Mouse (Mus musculus) thymus, postnatal 25 days (tissue): ENCODE measurements around the gene Cwc25.
"Not testable (repeated sequence)": the region's sequence is repeated elsewhere in the genome, so short reads cannot be mapped to it uniquely, and the experiment has no call there.

Experiments
- DNase-seq: peaks from one replicate; pipeline ENCODE4 v3.0.0; 2022

The Cwc25 gene

DNA sequence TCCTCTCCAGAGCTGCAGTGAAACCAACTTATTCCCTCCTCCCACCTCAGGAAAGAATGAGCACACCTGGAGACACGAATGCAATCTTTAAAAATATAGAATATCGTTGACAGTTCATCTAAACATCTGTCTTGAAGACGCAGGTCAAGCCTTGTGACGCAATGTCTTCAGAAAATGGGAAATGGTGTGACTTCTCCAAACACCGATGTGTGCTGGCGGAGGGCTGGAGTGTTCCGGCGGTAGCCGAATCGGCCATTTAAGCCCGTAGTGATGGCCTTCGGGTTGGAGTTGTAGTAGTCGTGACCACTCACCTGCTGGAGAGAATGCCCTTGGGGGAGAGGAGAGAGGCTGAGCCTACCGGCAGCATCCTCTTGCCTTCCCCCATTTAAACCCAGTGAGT is 5.1 kb upstream of the Cwc25 start:
- DNase-seq: no peak

DNA sequence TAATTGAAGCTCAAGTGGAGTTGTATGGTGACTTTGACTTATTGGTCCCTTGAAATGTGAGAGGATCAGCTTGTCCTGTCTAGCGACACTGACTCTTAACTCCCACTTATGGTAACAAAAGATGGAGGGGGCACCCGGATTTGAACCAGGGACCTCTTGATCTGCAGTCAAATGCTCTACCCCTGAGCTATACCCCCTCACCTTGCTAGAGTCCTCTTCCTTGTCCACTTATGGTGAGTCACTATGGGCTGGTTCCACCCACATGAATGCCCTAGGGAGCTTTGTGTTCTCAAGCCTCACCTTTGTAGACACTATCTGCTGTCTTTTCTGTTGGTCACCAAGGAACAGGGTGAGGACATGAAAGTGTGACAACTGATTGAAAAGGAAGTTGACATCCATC is 3.3 kb upstream of the Cwc25 start:
- DNase-seq: no peak

DNA sequence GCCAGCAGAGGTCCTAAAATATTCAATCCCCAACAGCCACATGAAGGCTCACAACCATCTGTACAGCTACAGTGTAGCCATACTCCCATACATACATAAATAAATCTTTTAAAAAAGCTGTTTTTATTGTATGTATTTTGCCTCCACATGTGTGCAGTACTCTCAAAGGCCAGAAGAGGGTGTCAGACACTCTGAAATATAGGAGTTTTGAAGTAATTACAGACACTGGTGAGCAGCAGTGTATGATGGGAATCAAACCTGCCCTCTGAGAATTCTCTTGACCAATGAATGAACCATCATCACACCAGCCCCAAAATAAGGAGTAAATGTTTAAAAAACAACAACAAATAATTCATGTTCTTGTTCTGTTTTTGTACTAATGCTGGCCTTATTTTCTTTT is 4.7 kb downstream of the Cwc25 start:
- DNase-seq: no peak

DNA sequence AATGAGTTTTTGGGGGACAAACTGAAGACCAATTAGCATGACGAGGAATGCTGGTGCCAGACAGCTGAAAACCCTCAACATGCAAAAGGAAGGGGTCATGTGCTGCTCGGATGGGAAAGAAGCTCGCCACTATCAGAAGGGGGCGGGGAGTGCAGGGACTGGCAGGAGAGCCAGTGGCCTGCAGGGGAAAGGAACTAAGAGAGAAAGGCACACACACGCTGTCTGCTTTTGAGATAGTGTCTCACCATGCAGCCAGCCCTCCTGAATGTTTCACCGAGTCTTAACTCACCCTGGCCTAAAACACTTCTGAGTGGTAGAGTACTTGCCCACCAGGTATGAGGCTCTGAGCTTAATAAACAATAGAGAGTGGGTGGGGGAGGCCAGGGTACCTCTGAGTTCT is 7.4 kb downstream of the Cwc25 start:
- DNase-seq: no peak

DNA sequence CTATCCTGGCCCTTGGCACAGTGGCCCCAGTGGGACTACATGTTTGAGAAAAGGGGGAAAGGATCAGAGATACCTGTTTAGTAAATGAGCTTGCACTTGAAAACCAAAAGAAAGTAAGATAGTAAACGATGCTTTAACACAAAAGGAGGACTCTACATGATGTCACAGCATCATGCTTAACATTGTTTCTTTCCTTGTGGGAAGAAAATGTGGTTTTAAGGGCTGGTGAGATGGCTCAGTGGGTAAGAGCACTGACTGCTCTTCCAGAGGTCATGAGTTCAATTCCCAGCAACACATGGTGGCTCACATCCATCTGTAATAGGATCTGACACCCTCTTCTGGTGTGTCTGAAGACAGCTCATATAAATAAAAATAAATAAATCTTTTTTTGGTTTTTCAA is 8.2 kb downstream of the Cwc25 start:
- DNase-seq: no peak

DNA sequence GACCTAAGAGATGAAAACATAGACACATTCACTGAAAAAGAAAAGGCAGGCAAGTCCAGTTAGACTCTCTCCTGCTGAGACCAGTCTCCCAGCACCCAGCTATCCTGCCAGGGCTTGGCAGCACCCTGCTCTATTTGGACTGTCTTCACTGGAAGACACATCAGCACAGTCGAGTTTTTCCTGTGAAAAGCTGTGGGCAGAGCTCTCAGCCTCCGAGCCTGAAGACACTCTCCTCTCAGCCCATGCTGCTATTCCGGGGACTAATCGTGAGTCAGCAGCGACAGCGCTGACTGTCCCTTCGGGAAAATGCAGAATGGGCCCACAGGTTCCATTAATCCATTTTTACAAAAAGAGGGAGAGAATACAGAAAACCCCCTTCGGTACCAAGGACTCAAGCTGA is 13.1 kb downstream of the Cwc25 start:
- no peak for DNase-seq

DNA sequence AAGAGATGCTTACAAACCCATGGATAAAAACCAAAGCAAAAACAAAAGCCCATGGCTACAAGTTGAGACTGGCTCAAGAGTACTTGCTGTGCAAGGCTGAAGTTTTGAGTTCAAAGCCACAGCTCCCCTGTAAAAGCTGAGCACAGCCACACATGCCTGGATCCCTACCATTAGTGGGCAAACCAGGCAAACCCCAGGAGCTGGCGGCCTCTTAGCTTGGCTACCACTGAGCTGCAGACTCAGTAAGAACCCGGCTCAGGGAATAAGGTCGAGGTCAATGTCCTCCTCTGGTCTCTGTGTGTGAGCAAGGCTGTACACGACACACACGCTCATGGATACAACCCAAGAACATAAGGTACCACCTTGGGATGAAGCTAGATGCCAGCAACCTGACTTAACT is 17.9 kb downstream of the Cwc25 start:
- no peak for DNase-seq

DNA sequence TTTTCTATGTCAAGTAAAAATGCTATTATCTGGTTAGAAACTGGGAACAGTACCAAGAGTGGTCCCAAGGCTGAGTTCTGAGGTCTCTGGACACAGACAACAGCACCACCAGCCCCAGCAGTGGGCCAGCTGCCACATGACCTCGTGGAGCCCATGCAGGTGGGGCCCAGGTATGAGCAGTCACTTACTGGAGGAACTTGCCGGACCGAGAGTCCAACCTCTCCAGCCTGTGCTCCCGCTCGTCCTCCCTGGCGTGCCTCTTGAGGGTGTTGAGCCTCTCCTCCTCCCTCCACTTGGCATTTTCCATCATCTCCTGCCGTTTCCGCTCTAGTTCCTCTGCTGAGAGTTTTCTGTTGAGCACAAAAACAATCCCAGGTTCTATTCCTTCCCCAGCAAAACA is 18.6 kb downstream of the Cwc25 start:
- DNase-seq: no peak

DNA sequence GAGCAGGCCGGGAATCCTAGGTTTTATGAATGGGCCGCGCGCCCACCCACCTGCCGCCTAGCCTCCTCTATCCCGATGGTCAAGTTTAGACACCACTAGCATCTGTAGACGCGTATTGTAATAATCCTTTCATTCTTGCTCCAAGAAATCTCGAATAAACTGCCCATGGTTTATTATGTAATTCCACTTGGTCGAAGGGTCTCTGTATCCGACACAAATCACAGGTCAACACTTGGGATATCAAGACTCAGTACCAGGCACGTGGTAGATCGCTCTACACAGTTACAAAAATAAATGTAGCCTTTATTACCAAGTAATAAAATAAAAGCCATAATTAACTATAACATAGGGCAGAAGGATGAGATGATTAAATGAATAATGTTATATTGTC is 21.0 kb downstream of the Cwc25 start:
- DNase-seq: no peak

DNA sequence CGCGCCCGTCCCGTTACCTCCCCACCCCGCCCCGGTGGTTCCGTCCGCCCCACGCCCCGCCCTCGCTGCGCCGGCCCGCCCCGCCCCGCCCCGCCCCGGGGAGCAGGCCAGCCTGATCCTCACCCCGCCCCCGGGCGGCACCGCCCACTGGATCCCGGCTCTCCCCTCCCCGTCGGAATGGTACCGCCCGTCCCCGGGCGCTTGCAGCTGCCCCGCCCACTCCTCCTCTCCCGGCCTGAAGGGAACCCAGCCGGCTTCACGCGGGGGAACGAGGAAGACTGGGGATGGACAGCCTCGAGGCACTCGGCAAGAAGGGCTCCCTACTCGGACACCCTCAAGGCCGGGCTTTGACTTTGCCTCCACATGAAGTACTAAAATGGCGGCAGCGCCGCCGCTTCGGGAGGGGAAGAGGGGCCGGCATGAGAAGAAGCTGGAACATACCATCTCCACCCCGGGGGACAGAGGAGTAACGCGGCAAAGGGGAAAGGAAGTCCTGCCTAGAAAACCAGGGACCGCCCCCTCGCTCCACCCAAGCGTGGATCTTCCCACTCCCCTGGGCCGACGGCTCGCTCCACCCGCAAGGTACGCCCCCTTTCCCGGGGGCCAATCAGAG is 21.5 kb downstream of the Cwc25 start:
- peak; percentile 99 for DNase-seq

DNA sequence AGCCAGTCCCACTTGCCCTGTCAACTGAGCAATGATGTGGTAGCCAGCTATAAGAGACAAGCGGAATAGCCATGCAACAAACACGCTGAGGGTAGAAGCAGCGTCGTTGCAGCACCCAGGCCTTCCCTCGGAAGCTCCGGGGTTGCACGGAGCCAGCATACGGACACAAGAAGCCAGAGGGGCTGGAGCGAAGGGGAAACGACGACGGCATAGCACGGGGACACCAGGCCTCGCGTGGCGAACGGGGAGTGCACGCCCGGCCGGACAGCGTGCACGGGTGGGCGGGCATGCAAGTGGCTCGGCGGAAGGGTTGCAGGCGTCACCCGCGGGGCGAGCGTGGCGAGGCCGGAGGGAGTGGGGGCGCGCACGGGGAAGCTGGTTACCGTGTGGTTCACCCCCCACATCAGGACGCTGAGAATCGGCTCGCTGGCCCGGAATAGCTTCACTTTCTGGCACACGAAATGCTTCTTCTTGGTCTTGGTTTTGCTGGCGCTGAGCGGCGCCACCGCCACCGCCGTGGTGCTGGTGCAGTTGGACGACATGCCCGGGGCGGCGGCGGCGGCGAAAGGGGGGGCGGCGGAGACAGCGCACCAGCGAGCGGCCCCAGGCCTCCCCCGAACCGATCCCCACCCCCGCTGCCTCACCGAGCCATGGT is 22.2 kb downstream of the Cwc25 start, which contains the start of gene Pip4k2b:
Gene Pip4k2b, minus strand, starts transcription at position 642 of the 655 bp plus-strand sequence.
- no peak for DNase-seq

DNA sequence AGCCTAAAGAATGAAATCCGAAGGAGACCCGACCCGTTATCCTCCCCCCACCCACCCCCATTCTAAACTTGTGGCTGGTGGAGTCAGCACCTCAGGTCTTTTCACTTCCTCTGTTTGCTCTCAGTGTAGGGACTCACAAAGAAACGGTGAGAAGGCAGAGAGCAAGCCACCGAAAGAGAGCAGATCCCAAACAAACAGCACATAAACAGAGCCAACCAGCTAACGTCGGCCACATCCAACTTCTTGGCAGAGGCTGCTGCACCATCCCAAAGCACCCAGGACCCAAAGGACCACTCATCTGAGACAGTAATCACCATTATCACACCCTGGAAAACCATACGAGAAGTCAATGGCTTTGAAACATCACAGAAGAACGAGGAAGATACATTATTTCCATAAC is 22.9 kb downstream of the Cwc25 start:
- peak; percentile 43 for DNase-seq

DNA sequence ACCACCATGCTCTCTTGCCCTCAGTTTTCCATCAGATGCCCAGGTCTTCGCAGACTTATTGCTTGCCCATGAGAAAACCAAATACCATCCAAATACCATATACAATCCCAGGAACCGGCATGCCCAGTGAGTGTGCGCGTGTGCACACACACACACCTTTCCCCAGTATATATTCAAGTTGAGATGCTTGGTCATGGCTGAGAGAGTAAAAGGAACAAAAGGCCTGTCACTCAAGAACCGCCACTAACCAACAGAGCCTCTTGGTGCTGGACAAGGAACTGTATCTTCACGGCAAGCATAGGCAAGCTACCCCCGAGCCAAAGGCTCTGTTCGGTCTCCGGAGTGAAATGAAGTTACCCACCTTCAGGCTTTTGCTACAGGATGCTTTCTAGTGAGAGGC is 23.8 kb downstream of the Cwc25 start:
- DNase-seq: no peak

DNA sequence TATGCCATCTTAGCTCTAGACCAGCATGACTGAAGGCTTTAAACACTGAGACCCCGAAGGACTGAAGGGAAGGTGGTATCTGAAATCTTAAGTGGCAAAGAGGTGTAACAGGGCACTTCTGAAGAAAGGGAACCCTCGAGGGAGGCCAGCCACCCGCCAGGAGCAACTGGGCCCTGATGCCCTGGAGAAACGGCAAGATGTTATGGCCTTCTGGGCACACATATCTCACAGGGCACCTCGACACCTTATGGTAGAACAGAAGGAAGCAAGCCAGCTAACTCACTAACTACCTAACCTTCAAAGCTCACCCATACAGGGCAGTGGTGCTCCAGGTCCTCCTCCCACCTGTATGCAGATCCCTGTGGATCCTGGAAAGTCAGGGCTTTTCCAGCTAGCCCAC is 24.2 kb downstream of the Cwc25 start:
- no peak for DNase-seq

DNA sequence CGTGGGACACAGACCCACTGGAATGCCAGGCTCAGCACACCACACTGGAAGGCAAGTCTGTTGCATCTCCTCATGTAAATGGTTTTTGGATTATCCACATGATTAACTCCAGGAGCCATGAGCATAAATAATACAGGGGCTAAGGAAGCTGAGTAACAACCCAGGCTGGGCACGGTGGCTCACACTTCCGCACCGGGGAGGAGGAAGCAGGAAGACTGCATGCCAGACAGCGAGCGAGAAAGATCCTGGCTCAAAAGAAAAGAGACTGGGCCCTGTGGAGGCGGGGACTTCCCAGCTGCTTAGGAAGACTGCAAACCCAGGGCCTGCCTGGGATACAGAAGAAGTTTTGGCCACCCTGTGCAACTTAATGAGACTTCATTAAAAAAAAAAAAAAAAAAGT is 26.2 kb downstream of the Cwc25 start:
- DNase-seq: peak; percentile 46

DNA sequence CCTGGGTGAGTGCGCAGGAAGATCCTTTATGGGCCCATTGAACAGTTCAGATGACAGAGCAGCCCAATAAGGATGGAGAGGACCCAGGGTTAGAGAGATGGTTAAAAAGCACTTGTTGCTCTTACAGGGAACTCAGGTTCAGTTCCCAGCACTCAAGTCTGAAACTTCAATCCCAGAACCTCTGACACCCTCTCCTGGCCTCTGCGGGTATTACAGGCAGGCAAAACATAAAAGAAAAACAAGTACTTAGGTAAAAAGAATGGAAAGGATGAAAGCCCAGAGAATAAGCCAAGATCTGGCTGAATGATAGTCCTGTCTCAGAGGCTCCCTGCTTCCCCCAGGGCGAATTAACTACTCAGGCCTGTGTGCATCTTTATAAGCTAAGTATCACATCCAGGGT is 27.2 kb downstream of the Cwc25 start:
- DNase-seq: no peak

DNA sequence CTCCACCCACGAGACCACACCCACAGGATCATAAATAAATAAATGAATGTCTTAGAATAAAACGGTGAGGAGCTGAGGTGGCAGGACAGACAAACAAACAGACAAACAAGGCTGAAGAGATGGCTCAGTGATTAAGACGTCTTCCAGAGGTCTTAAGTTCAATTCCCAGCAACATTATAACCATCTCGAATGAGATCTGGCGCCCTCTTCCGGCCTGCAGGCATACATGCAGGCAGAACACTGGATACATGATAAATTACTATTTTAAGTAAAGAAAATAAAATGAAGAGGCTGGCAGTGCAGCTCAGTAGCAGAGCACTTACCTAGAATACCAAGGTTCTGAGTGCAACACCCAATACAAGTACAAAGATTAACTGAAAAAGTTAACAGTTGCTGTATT is 27.7 kb downstream of the Cwc25 start:
- DNase-seq: no peak

DNA sequence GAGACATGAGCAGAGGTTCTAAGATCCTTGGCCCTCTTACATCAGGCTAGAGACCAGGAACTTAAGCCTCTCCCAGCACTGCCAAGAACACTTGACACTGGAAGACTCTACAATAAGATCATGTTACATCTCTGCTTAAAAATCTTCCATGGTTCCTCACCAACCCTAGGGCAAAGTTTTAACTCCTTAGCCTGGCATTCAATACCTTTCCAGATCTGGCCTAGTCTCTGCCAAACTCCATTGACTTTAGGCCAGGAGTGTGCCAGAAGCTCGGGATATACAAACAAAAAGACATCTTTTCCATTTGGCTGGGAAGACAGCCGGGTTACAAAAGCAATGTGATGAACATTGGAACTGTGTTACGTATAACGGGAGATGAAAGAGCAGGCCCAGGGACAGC is 28.8 kb downstream of the Cwc25 start:
- DNase-seq: no peak

DNA sequence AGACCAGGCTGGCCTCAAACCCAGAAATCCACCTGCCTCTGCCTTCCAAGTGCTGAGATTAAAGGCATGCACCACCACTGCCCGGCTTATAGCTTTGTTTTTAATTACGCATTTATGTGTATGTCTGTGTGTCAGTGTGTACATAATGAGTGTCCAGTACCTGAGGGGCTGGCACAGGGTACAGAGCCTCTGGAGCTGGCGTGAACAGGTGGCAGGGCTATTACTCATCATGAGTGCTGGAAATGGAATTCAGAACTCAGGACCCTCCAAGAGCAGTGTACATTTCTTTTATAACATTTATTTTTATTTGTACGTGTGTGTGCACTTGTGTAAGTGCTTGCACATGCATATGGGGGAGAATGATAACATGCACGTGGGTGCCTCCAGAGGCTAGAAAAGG is 29.7 kb downstream of the Cwc25 start:
- DNase-seq: no peak

DNA sequence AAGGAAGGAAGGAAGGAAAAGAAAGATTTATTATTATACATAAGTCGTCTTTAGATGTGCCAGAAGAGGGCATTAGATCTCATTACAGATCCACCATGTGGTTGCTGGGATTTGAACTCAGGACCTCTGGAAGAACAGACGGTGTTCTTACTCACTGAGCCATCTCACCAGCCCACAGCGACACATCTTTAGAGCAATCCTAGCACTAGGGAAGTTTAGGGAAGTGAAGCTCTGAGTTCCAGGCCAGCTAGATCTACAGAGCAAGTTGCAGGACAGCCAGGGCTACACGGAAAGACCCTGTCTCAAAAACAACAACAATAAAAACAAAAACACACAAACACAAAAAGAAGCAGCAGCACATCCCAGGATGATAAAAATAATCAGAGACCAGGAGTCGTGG is 31.5 kb downstream of the Cwc25 start:
- not testable (repeated sequence) for DNase-seq

DNA sequence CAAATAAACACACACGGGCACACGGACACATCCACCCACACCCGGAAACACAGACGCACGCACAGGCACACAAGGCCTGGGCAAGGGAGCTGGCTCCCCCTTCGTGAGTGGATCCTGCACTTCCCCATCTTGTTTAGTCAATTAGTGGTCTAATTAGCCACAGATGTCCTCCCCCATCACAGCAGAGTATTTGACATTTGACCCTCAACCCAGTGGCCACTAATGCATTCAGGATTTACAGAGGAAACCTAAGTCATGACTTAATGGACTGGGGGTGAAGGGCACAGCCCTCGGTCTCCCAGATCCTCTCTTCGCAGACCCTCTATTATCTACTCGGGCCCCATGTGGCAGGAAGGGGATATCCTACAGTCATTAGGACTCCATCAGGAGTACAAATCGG is 32.7 kb downstream of the Cwc25 start:
- DNase-seq: no peak

DNA sequence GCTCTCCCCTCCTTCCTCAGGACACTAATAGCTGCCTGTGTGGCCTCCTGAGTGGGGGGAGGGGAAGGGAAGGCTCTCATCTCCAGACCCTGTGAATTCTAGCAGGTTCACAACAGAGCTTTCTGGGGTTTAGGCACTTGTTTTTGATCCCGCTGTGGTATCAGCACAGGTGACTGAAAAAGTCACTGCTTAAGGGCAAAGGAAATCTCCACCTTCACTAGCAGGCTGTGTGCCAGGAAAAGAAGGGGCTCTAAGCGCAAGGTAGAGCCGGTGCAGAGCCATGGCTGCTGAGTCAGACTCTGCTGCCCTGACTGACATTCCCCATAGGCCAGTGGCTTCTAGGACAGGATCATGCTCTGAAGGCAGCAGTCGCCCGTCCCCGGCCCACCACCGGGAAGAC is 37.6 kb downstream of the Cwc25 start:
- no peak for DNase-seq

DNA sequence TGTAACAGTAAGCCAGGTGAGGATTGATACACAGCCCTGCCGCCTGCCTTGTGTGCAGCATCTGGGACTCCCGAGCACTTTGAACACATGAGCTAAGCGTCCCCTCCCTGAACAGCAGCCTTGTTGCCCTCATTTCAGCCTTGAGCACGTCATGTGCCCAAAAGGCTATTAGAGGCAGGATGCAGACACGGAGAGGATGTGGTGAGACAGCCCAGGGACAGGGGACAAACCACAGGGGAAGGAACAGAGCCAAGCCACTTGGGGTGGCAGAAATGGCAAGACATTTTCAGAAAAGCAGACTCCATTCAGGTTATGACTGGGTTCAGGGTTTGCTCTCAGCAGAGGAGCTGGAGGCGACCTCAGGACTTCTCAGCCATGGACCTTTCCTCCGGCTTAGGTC is 38.0 kb downstream of the Cwc25 start:
- DNase-seq: peak; percentile 52

DNA sequence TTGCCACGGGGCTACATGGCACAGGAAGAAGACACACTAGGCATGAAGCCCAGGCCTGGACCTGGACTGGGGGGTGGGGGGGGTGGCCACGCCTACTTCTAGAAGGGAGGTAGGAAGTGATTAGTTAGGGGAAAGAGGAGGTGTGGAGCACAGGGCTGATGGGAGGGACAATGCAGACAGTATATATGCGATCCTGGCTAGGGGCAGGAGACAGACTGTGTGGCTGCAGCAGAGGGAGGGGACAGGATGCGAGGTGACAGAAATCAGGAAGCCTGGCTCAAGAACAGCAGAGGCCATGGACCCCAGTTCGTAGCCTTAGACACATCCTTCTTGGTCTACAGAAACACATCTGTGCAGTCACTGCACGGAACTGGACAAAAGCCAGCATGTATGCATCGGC is 42.6 kb downstream of the Cwc25 start:
- no peak for DNase-seq

DNA sequence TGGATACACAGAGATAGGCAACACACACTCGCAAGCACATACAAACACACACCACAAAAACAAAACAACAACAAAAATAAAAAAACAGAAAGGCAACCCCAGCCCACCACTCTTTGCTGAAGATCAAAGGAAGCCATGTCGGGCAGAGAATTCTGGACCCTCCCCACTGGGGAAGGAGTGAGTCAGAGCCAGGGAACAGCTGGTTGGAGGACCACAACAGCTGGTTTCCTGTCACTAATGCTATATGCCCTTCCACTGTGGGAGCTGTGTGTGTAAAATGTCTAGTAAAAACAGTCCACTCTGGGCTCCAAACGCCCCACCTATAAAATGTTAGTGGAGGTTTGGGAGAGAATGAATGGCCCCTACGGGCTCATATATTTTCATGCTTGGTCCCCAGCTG is 45.0 kb downstream of the Cwc25 start:
- no peak for DNase-seq
